10 mouse cellular contexts compared by ENCODE assay signal in genomic region chr7:34198346-34198745, GRCm38 (mm10). TPM values are rescaled to one million over a fixed set of nuclear protein-coding genes. Genes with fewer than 3 reads are reported as not detected.
DNase-seq lines count a peak whose midpoint lies in the region; ATAC-seq and TF ChIP-seq lines count a peak whose summit lies in the region.
"Had no signal": no experiment of that assay in that cellular context is flagged by ENCODE, and none has a peak within 500 bp of the region (broad histone marks: within the 10 kb centered on the region; RNA-seq: fewer than 3 reads in every experiment).

No protein-coding gene starts in this region.

- peaks cover 19% of the 10 kb centered on the region for H3K36me3 ChIP-seq in forebrain, postnatal 0 days (ENCODE audit: insufficient read depth)
- peaks cover 17% of the 10 kb centered on the region; the same call in 1 of the 2 replicates for H3K36me3 ChIP-seq in forebrain, embryonic 11.5 days (ENCODE audit: control insufficient read depth, insufficient read depth, low read length)

- H3K9ac ChIP-seq in forebrain, postnatal 0 days, result no peak overlapping the region
- no peak overlapping the region for H3K9ac ChIP-seq in forebrain, embryonic 11.5 days (ENCODE audit: low read length)

- no peak overlapping the region for H3K4me2 ChIP-seq in forebrain, postnatal 0 days (ENCODE audit: low read depth)
- H3K4me2 ChIP-seq in forebrain, embryonic 11.5 days (ENCODE audit: low read depth, low read length, severe bottlenecking), result no peak overlapping the region

- peaks cover 8% of the 10 kb centered on the region; the same call in 1 of the 2 replicates for H3K4me1 ChIP-seq in forebrain, postnatal 0 days (ENCODE audit: insufficient read depth)
- H3K4me1 ChIP-seq in forebrain, embryonic 11.5 days (replicated peaks; ENCODE audit: control insufficient read depth, insufficient read depth, low read length), result no peaks in the 10 kb centered on the region; the same call in 1 of the 2 replicates

- WGBS in forebrain, postnatal 0 days, result 45% methylated on average over 3 of the region's 3 CpGs
- WGBS in forebrain, embryonic 11.5 days, result 48% methylated on average over 3 of the region's 3 CpGs

- H3K9me3 ChIP-seq in forebrain, postnatal 0 days (ENCODE audit: low read length), result no peaks in the 10 kb centered on the region
- no peaks in the 10 kb centered on the region for H3K9me3 ChIP-seq in forebrain, embryonic 11.5 days (ENCODE audit: control insufficient read depth, low read length)

- TF ChIP-seq CTCF in forebrain, postnatal 0 days (IDR thresholded peaks at IDR 0.05; ENCODE audit: low read depth), result peak; percentile 50

- no peak for ATAC-seq in forebrain, postnatal 0 days
- ATAC-seq in forebrain, embryonic 11.5 days (replicated peaks; ENCODE audit: low FRiP score), result no peak

- H3K27ac ChIP-seq in forebrain, postnatal 0 days (ENCODE audit: low read depth, low read length), result no peak overlapping the region
- no peak overlapping the region for H3K27ac ChIP-seq in forebrain, embryonic 11.5 days (ENCODE audit: low read depth, low read length)

- no peaks in the 10 kb centered on the region for H3K27me3 ChIP-seq in forebrain, postnatal 0 days (ENCODE audit: insufficient read depth, low read length)
- H3K27me3 ChIP-seq in forebrain, embryonic 11.5 days (ENCODE audit: control insufficient read depth, insufficient read depth, low read length), result no peaks in the 10 kb centered on the region

- DNase-seq in forebrain, postnatal 0 days, result peak; percentile 11
- DNase-seq in forebrain, embryonic 11.5 days (ENCODE audit: low spot score), result no peak
- peak; percentile 53 for DNase-seq in urinary bladder, postnatal 14 days (ENCODE audit: low spot score)
- DNase-seq in urinary bladder, adult 18-20 months (ENCODE audit: low spot score in 2 of 2), result no peak
- peak; percentile 30 for DNase-seq in forelimb bud, embryonic 11.5 days (ENCODE audit: low read depth, low spot score)
- peak; percentile 54 for DNase-seq in mesoderm, embryonic 11.5 days (ENCODE audit: low read depth, low spot score)
- DNase-seq in ovary, adult 18-20 months (ENCODE audit: low spot score), result no peak
- DNase-seq in right cerebral cortex, adult 18-20 months, result no peak

- no peak overlapping the region for H3K4me3 ChIP-seq in forebrain, postnatal 0 days (ENCODE audit: low read depth, low read length)
- H3K4me3 ChIP-seq in forebrain, embryonic 11.5 days (ENCODE audit: low read depth, low read length), result no peak overlapping the region

RNA-seq across cellular contexts. Expression of gene Pdcd2l, which starts 1.9 kb away (rescaled TPM):
- total RNA-seq in forebrain, postnatal 0 days (2014; rRNA removed), result 47.4 and 63.7 TPM in 2 replicates
- 69.0 and 74.7 TPM in 2 replicates for polyA plus RNA-seq in forebrain, postnatal 0 days (2015; fragmentation: Nextera tagmentation; extraction: Ambion mirVana)
- polyA plus RNA-seq in forebrain, embryonic 11.5 days (2014; fragmentation: Nextera tagmentation; extraction: Ambion mirVana), result 62.3 and 66.5 TPM in 2 replicates

RNA-seq across cellular contexts. Expression of gene Uba2, which starts 28.9 kb away (rescaled TPM):
- 179 and 196 TPM in 2 replicates for total RNA-seq in forebrain, postnatal 0 days (2014; rRNA removed)
- polyA plus RNA-seq in forebrain, postnatal 0 days (2015; fragmentation: Nextera tagmentation; extraction: Ambion mirVana), result 109 and 123 TPM in 2 replicates
- 270 and 276 TPM in 2 replicates for polyA plus RNA-seq in forebrain, embryonic 11.5 days (2014; fragmentation: Nextera tagmentation; extraction: Ambion mirVana)

RNA-seq across cellular contexts. Expression of gene Gpi1, which starts 31.8 kb away (rescaled TPM):
- 170 and 223 TPM in 2 replicates for total RNA-seq in forebrain, postnatal 0 days (2014; rRNA removed)
- 180 and 259 TPM in 2 replicates for polyA plus RNA-seq in forebrain, postnatal 0 days (2015; fragmentation: Nextera tagmentation; extraction: Ambion mirVana)
- 376 and 377 TPM in 2 replicates for polyA plus RNA-seq in forebrain, embryonic 11.5 days (2014; fragmentation: Nextera tagmentation; extraction: Ambion mirVana)

RNA-seq across cellular contexts. Expression of gene Gm6096, which starts 52.5 kb away (rescaled TPM):
- not detected in 2 replicates for total RNA-seq in forebrain, postnatal 0 days (2014; rRNA removed)
- polyA plus RNA-seq in forebrain, postnatal 0 days (2015; fragmentation: Nextera tagmentation; extraction: Ambion mirVana), result not detected in 2 replicates
- 0.60 TPM in 1 of 2 replicates, not detected in the other for polyA plus RNA-seq in forebrain, embryonic 11.5 days (2014; fragmentation: Nextera tagmentation; extraction: Ambion mirVana)
- total RNA-seq: adrenal gland, adult 18-20 months; layer of hippocampus, postnatal 14 days had no signal

Comparison
In these comparisons a context has a peak if more than half of its experiments do, and no peak if none do; other contexts are left out.
1. DNase-seq: peak in forebrain, postnatal 0 days (single experiment), urinary bladder, postnatal 14 days (single experiment), forelimb bud, embryonic 11.5 days (single experiment) and mesoderm, embryonic 11.5 days (single experiment); none in forebrain, embryonic 11.5 days (single experiment), urinary bladder, adult 18-20 months (0 of 2), ovary, adult 18-20 months (single experiment) and right cerebral cortex, adult 18-20 months (single experiment).